Mouse (Mus musculus): ENCODE results near the gene Crmp1. TPM values are rescaled to one million over a fixed set of nuclear protein-coding genes. Genes with fewer than 3 reads are reported as not detected.

The Crmp1 gene
- polyA plus RNA-seq (2012; rRNA removed), result 0.44 and 0.54 TPM in 2 replicates

GRCm38 (mm10) chr5:37241651-37242151 lies at the start of gene Crmp1:
Gene Crmp1, plus strand, starts transcription at chr5:37241940.

GRCm38 (mm10) chr5:37336485-37337105 lies 94.9 kb downstream of the Crmp1 start, which contains the start of gene Evc:
Gene Evc, minus strand, starts transcription at chr5:37336894.

GRCm38 (mm10) chr5:37338288-37338687 lies 96.5 kb downstream of the Crmp1 start, which contains the start of gene Evc2:
Gene Evc2, plus strand, starts transcription at chr5:37338499.

Other genes with a start within 250 kb of the Crmp1 start
- not detected in 2 replicates for gene Gm1043, start 156.6 kb upstream of the Crmp1 start, polyA plus RNA-seq (2012; rRNA removed)
- 1.9 and 2.0 TPM in 2 replicates for gene Evc, start 95.0 kb downstream of the Crmp1 start, polyA plus RNA-seq (2012; rRNA removed)
- gene Evc2, start 96.6 kb downstream of the Crmp1 start, polyA plus RNA-seq (2012; rRNA removed), result 2.1 TPM in 2 replicates